ENCODE assay signal across 7 mouse cellular contexts in genomic region chr6:113623386-113623785, GRCm38 (mm10). TPM values are rescaled to one million over a fixed set of nuclear protein-coding genes. Genes with fewer than 3 reads are reported as not detected.
DNase-seq lines count a peak whose midpoint lies in the region; ATAC-seq and TF ChIP-seq lines count a peak whose summit lies in the region.

No protein-coding gene starts in this region.

- H3K27me3 ChIP-seq in neural tube, embryonic 11.5 days (ENCODE audit: control insufficient read depth, insufficient read depth, low read length) = no peaks in the 10 kb centered on the region
- H3K27me3 ChIP-seq in forebrain, embryonic 10.5 days (ENCODE audit: poor library complexity, severe bottlenecking) = no peaks in the 10 kb centered on the region
- no peaks in the 10 kb centered on the region for H3K27me3 ChIP-seq in limb, embryonic 14.5 days (ENCODE audit: control insufficient read depth, insufficient read depth, low read length)
- H3K27me3 ChIP-seq in stomach, embryonic 16.5 days (ENCODE audit: control insufficient read depth, insufficient read depth, low read length) = no peaks in the 10 kb centered on the region

- TF ChIP-seq POLR2A in limb, embryonic 14.5 days (IDR thresholded peaks at IDR 0.05; ENCODE audit: borderline replicate concordance, extremely low read depth, insufficient read depth, insufficient read length) = no peak

- H3K4me3 ChIP-seq in neural tube, embryonic 11.5 days (ENCODE audit: low read depth, low read length) = peak overlapping the region; percentile 73
- H3K4me3 ChIP-seq in forebrain, embryonic 10.5 days = peak overlapping the region; percentile 79
- peak overlapping the region; percentile 76 for H3K4me3 ChIP-seq in limb, embryonic 14.5 days (replicated peaks; ENCODE audit: low read length)
- peak overlapping the region; percentile 80 for H3K4me3 ChIP-seq in stomach, embryonic 16.5 days (replicated peaks; ENCODE audit: low read length)

- no peaks in the 10 kb centered on the region for H3K9me3 ChIP-seq in neural tube, embryonic 11.5 days (ENCODE audit: control insufficient read depth, low read length)
- no peaks in the 10 kb centered on the region; the same call in 1 of the 2 replicates for H3K9me3 ChIP-seq in forebrain, embryonic 10.5 days
- H3K9me3 ChIP-seq in limb, embryonic 14.5 days (ENCODE audit: control insufficient read depth, low read length) = no peaks in the 10 kb centered on the region
- no peaks in the 10 kb centered on the region for H3K9me3 ChIP-seq in stomach, embryonic 16.5 days (replicated peaks; ENCODE audit: control insufficient read depth, low read length)

- WGBS in neural tube, embryonic 11.5 days = 67% methylated on average over 5 of the region's 5 CpGs
- WGBS in forebrain, embryonic 10.5 days = 68% methylated on average over 5 of the region's 5 CpGs
- 72% methylated on average over 5 of the region's 5 CpGs for WGBS in limb, embryonic 14.5 days
- 63% methylated on average over 5 of the region's 5 CpGs for WGBS in stomach, embryonic 16.5 days

- peaks cover 2% of the 10 kb centered on the region; the same call in 1 of the 2 replicates for H3K36me3 ChIP-seq in neural tube, embryonic 11.5 days (ENCODE audit: control insufficient read depth, insufficient read depth, low read length)
- peaks cover 31% of the 10 kb centered on the region for H3K36me3 ChIP-seq in forebrain, embryonic 10.5 days (replicated peaks)
- H3K36me3 ChIP-seq in limb, embryonic 14.5 days (ENCODE audit: control insufficient read depth, insufficient read depth, low read length) = peaks cover 20% of the 10 kb centered on the region
- 0 out of 2 replicates have a peak, but pooled peaks cover 4% of the 10 kb centered on the region for H3K36me3 ChIP-seq in stomach, embryonic 16.5 days (ENCODE audit: control insufficient read depth, insufficient read depth, low read length)

- no peak for ATAC-seq in neural tube, embryonic 11.5 days (ENCODE audit: insufficient read depth, low FRiP score, low TSS enrichment)
- no peak for ATAC-seq in limb, embryonic 14.5 days (ENCODE audit: low FRiP score, low read depth)
- no peak for ATAC-seq in stomach, embryonic 16.5 days (ENCODE audit: insufficient read depth, low FRiP score)

- H3K4me2 ChIP-seq in neural tube, embryonic 11.5 days (ENCODE audit: low read depth) = peak overlapping the region; percentile 91
- H3K4me2 ChIP-seq in limb, embryonic 14.5 days (replicated peaks; ENCODE audit: low read depth, low read length, severe bottlenecking) = peak overlapping the region; percentile 77; the same call in 1 of the 2 replicates
- H3K4me2 ChIP-seq in stomach, embryonic 16.5 days (ENCODE audit: low read depth, low read length) = peak overlapping the region; percentile 66

- DNase-seq in neural tube, embryonic 11.5 days (ENCODE audit: low spot score) = no peak
- DNase-seq in neural tube, embryonic 10.5 days (ENCODE audit: extremely low spot score, low spot score) = no peak
- DNase-seq in forebrain, embryonic 10.5 days (ENCODE audit: extremely low spot score, low spot score) = no peak
- DNase-seq in limb, embryonic 14.5 days (ENCODE audit: low spot score) = no peak
- no peak for DNase-seq in urinary bladder, postnatal 14 days (ENCODE audit: low spot score)
- DNase-seq in cerebellum, postnatal 14 days = no peak

- H3K27ac ChIP-seq in neural tube, embryonic 11.5 days (ENCODE audit: low read depth, low read length) = no peak overlapping the region
- peak overlapping the region; percentile 94; the same call in 1 of the 2 replicates for H3K27ac ChIP-seq in forebrain, embryonic 10.5 days
- peak overlapping the region; percentile 88 for H3K27ac ChIP-seq in limb, embryonic 14.5 days (replicated peaks; ENCODE audit: low read depth, low read length)
- H3K27ac ChIP-seq in stomach, embryonic 16.5 days (ENCODE audit: low read length) = peak overlapping the region; percentile 13; the same call in 1 of the 2 replicates

- no peak overlapping the region for H3K9ac ChIP-seq in neural tube, embryonic 11.5 days (ENCODE audit: low read length)
- H3K9ac ChIP-seq in limb, embryonic 14.5 days (ENCODE audit: low read depth, low read length, severe bottlenecking) = peak overlapping the region; percentile 84
- H3K9ac ChIP-seq in stomach, embryonic 16.5 days (ENCODE audit: low read length) = peak overlapping the region; percentile 90; the same call in 1 of the 2 replicates

- H3K4me1 ChIP-seq in neural tube, embryonic 11.5 days (ENCODE audit: control insufficient read depth, insufficient read depth, low read length) = peaks cover 8% of the 10 kb centered on the region
- H3K4me1 ChIP-seq in forebrain, embryonic 10.5 days = peaks cover 22% of the 10 kb centered on the region
- peaks cover 11% of the 10 kb centered on the region for H3K4me1 ChIP-seq in limb, embryonic 14.5 days (ENCODE audit: control insufficient read depth, insufficient read depth, low read length)
- peaks cover 12% of the 10 kb centered on the region for H3K4me1 ChIP-seq in stomach, embryonic 16.5 days (ENCODE audit: control insufficient read depth, insufficient read depth, low read length)

RNA-seq across cellular contexts. Expression of gene Vhl, which starts 0.4 kb away (rescaled TPM):
- polyA plus RNA-seq in neural tube, embryonic 11.5 days (2014; fragmentation: Nextera tagmentation; extraction: Ambion mirVana) = 64.9 and 68.2 TPM in 2 replicates
- polyA plus RNA-seq in forebrain, embryonic 10.5 days (2016; fragmentation: Nextera tagmentation; extraction: Ambion mirVana) = 41.4 and 42.4 TPM in 2 replicates
- polyA plus RNA-seq in limb, embryonic 14.5 days (2012; rRNA removed) = 36.2 and 37.2 TPM in 2 replicates
- 55.3 and 60.4 TPM in 2 replicates for polyA plus RNA-seq in limb, embryonic 14.5 days (2014; fragmentation: Nextera tagmentation; extraction: Ambion mirVana)
- polyA plus RNA-seq in stomach, embryonic 16.5 days (2015; fragmentation: Nextera tagmentation; extraction: Ambion mirVana) = 34.4 and 35.9 TPM in 2 replicates

RNA-seq across cellular contexts. Expression of gene Irak2, which starts 14.9 kb away (rescaled TPM):
- 2.4 and 2.6 TPM in 2 replicates for polyA plus RNA-seq in neural tube, embryonic 11.5 days (2014; fragmentation: Nextera tagmentation; extraction: Ambion mirVana)
- polyA plus RNA-seq in forebrain, embryonic 10.5 days (2016; fragmentation: Nextera tagmentation; extraction: Ambion mirVana) = 3.8 and 3.9 TPM in 2 replicates
- 9.0 and 9.1 TPM in 2 replicates for polyA plus RNA-seq in limb, embryonic 14.5 days (2012; rRNA removed)
- 2.3 and 3.3 TPM in 2 replicates for polyA plus RNA-seq in limb, embryonic 14.5 days (2014; fragmentation: Nextera tagmentation; extraction: Ambion mirVana)
- polyA plus RNA-seq in stomach, embryonic 16.5 days (2015; fragmentation: Nextera tagmentation; extraction: Ambion mirVana) = 9.3 and 12.0 TPM in 2 replicates

RNA-seq across cellular contexts. Expression of gene Brk1, which starts 18.8 kb away (rescaled TPM):
- 220 and 232 TPM in 2 replicates for polyA plus RNA-seq in neural tube, embryonic 11.5 days (2014; fragmentation: Nextera tagmentation; extraction: Ambion mirVana)
- 200 and 203 TPM in 2 replicates for polyA plus RNA-seq in forebrain, embryonic 10.5 days (2016; fragmentation: Nextera tagmentation; extraction: Ambion mirVana)
- 211 and 223 TPM in 2 replicates for polyA plus RNA-seq in limb, embryonic 14.5 days (2012; rRNA removed)
- polyA plus RNA-seq in limb, embryonic 14.5 days (2014; fragmentation: Nextera tagmentation; extraction: Ambion mirVana) = 251 and 259 TPM in 2 replicates
- 204 and 207 TPM in 2 replicates for polyA plus RNA-seq in stomach, embryonic 16.5 days (2015; fragmentation: Nextera tagmentation; extraction: Ambion mirVana)

RNA-seq across cellular contexts. Expression of gene Fancd2os, which starts 22.9 kb away (rescaled TPM):
- not detected in 2 replicates for polyA plus RNA-seq in neural tube, embryonic 11.5 days (2014; fragmentation: Nextera tagmentation; extraction: Ambion mirVana)
- not detected in 2 replicates for polyA plus RNA-seq in forebrain, embryonic 10.5 days (2016; fragmentation: Nextera tagmentation; extraction: Ambion mirVana)
- polyA plus RNA-seq in limb, embryonic 14.5 days (2012; rRNA removed) = 0.05 TPM in 1 of 2 replicates, not detected in the other
- 0.19 and 0.40 TPM in 2 replicates for polyA plus RNA-seq in limb, embryonic 14.5 days (2014; fragmentation: Nextera tagmentation; extraction: Ambion mirVana)
- polyA plus RNA-seq in stomach, embryonic 16.5 days (2015; fragmentation: Nextera tagmentation; extraction: Ambion mirVana) = 0.18 TPM in 1 of 2 replicates, not detected in the other
